Mouse (Mus musculus) liver, embryonic 14.5 days (tissue): Measurements from ENCODE around the gene Arhgap30.

Experiments used
- CTCF ChIP-seq: IDR thresholded peaks from 2 replicates; pipeline ENCODE4 v1.5.1; 2016; ENCODE audit warnings: antibody characterized with exemption, low read depth, control low read depth
- EP300 ChIP-seq: IDR thresholded peaks from 2 replicates; pipeline ENCODE4 v1.6.1; 2016; ENCODE audit warnings: antibody characterized with exemption, low read depth

DNA sequence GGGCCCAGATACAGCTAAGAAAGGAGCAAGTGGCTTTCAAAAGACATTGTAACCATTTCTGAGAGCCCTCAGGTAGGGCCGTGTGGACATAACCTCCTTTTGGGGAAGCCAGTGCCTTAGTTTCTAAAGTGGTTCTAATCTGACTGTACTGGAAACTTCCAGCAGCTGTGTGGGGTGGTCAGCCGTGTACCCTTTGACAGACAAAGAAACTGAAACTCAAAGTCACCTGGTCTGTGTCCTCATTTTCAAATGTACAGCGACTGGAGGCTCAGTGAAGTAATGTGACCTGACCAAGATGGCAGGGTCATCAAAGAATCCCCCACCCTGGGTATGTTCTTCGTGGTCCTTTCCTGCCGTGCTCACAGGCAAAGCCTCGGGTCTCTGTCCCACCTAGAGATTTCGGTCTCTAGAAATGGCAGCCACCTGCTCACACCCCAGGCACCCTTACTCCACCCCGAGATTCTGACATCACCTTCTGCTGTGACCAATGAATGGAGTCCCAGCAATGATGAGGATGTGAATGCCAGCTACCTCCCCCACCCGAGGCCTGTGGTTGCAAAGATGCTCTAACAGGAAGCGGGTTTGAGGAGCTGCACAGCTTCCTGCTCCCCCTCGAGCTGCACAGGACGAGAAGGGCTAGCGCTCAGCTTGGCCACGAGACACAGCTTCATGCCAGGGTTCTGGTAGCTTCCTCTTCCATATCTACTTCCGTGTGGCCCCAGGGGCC, at the start of gene Arhgap30:
- TF ChIP-seq EP300 (no peak), CTCF (no peak)
